Mouse (Mus musculus): ENCODE data around the gene Fbxo40. TPM values are rescaled to one million over a fixed set of nuclear protein-coding genes. Genes with fewer than 3 reads are reported as not detected.
A peak's percentile ranks its signal among the peaks of the same experiment; 100 is the strongest.

The Fbxo40 gene
- total RNA-seq (2021): under 1 TPM; 0.13 to 0.20 TPM
- long read RNA-seq, experiment 1: 0 reads
- long read RNA-seq, experiment 2: 0 reads

- no peak for DNase-seq
Measured at GRCm38 (mm10) chr16:36989999-36990625, at the start of gene Fbxo40. TSS of gene Fbxo40 (minus strand) at chr16:36990467.

DNA sequence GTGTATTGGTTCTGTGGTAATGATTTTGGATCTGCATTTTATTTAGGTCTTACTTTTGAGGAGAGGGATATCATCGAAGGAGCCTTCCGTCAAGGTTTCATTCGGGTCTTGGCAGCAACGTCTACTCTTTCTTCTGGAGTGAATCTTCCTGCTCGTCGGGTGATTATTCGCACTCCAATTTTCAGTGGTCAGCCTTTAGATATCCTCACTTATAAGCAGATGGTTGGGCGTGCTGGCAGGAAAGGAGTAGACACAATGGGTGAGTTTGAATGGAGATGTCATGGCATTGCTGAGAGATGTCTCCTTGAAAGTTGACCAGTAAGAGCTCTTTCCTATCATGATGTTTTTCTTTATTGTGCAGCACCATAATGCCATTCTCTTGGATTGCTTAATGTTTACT, 44.5 kb upstream of the Fbxo40 start:
- no peak for DNase-seq

- DNase-seq: no peak
Measured at GRCm38 (mm10) chr16:37031996-37032395, 41.7 kb upstream of the Fbxo40 start.

GRCm38 (mm10) chr16:37027581-37027980, 37.3 kb upstream of the Fbxo40 start:
- DNase-seq: no peak

DNA sequence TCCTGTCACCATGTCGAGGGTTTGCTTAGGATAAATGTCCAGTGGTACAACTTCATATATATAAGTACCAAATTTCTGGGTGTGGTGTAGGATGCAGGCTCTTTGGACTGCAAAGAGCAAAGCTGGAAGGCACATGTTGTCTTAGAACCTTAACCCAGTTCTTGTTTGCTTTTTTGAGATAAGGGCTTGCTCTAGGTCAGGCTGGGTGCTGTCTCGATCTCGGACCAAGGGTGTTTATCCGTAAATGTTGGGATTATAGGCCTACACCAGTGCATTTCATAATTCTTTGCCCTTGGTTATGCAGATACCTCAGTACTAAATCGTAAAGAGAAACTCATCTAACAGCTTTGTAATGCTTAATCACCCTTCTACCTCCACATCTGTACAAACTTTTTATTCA, 22.1 kb upstream of the Fbxo40 start:
- DNase-seq: no peak

DNA sequence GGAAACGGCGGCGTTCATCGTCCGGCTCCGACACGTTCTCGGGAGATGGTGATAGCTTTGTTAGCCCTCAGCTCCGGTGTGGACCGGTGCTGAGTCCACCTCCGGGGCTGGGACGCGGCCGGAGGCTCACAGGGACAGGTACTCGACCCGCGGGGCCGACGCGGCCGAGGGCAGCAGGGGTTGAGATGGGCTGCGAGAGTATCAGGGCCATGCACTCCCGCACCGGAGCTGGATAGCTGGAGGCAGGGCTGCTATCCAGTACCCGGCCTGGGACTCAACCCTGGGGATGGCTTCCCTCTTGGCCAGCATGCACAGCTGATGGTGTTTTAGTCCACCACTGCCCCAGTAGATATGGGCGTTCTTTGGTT, 21.6 kb upstream of the Fbxo40 start:
- peak in 1 of 2 experiments; percentile 15 for DNase-seq

DNA sequence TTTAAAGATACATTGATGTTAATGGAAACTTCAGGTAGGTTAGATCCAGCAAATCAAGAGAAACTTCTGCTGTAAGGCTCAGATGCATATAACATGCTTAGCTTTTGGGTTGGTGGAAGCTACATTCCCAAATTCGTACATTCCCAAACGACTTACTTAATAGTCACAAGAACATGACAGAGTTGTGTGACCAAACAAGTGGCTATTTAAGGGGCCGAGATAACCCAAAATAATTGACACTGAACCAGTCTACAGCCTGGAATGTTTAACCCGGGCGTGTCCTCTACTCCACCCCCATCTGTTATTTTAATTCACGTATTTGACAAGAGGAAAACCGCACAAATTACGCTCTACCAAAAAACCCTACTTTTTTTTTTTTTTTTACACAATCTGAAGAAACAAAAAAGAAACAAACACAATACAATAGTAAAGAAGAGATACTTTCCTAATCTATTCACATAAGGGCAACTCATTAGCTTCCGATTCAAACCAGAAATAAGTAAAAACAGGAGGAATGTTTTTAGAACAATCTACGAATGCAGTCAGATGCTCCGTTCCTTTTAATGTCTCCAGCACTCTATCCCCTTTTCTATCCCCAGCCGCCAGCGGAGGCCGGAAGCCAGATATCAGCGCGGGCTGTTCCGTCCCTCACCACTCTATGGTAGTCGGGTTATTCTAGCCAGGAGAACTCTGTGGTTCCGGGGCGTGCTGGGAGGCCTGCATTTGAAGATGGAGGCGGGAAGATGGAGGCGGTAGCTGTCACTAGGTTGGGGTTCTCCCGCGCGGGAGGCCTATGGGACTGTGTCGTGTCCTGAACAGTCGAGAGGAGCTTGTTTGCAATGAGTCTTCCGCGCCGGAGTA, 21.0 kb upstream of the Fbxo40 start, which contains the start of gene Polq:
Polq (plus strand) TSS at position 726 of the 861 bp plus-strand sequence.
- DNase-seq: peak; percentile 95 to 96

DNA sequence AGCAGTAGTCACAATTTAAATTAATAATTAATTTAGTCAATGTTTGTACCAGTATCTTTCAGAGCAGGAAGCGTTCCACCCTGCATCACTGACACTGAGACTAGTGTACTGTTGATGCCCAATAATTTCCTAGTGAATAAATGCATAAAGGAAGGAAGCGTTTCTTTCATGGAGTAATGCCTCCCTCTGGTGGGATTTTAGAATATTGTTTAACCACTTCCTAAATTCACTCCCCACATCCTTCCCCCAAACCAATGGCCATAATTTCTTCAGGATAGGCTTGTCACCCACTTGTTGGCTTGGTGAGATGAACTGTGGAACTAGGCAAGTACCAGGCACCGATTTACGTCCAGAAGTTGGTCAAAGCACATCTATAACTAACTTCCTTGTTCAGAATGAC, 20.1 kb upstream of the Fbxo40 start:
- peak in 1 of 2 experiments; percentile 4 for DNase-seq

- no peak for DNase-seq
Measured at GRCm38 (mm10) chr16:37009262-37009661, 19.0 kb upstream of the Fbxo40 start.

GRCm38 (mm10) chr16:36999366-36999972, 9.2 kb upstream of the Fbxo40 start:
- DNase-seq: no peak

- DNase-seq: peak; percentile 4 to 15
Measured at GRCm38 (mm10) chr16:36997650-36998049, 7.4 kb upstream of the Fbxo40 start.

- DNase-seq: no peak
Measured at GRCm38 (mm10) chr16:36989493-36989892, 774 bp downstream of the Fbxo40 start.

DNA sequence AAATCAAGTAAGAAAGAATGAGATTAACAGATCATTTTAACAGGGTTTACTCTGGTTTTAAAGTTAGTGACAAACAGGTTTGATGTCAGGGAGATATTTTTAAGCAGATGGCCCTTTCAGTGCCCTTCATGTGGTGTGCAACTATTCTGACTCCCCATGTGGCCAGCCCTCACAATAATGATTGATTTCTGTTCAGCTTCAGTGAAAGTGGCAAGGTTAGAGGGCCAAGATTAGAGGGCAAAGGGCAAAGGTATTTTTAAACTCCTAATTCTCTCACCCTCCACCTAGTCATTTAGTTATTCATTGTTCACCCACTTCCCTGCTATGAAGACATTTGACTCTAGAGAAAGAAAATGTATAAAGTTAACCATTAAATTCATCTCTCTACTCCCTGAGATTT, 2.2 kb downstream of the Fbxo40 start:
- DNase-seq: no peak

DNA sequence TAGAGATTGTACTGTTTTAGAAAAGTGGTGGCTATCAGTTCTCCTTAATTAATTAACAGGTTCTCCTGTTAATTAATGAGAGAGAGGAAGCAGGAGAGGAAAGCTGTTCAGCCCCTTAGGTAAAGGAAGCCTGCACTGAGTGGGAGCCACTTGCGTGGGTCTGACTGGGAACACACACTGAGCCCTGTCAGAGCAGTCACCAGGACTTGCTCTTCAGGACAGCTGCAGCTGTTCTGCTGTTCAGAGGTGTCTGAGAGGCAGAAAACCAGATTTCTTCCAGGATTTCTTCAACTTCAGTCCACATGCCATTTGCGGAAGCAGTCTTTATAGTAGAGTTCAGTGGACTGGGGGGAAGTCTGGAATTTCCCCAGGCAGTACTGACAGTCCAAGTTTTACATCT, 2.9 kb downstream of the Fbxo40 start:
- DNase-seq: no peak

DNA sequence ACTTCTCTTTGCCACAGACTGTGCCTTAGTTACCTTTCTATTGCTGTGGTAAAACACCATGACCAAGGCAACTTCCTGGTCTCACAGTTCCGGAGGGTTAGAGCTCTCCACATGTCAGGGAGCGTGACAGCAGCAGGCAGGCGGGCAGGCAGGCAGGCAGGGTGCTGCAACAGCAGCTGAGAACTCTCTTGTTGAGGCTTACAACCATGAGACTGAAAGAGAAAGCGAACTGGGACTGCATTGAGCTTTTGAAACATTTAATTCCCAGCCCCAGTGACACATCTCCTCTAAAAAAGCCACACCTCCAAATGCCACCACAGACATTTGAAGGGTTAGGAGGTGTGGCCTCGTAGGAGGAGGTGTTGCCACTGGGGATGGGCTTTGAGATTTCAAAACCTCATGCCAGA, 4.6 kb downstream of the Fbxo40 start:
- DNase-seq: no peak

- DNase-seq: no peak
Measured at GRCm38 (mm10) chr16:36983796-36984195, 6.5 kb downstream of the Fbxo40 start.

DNA sequence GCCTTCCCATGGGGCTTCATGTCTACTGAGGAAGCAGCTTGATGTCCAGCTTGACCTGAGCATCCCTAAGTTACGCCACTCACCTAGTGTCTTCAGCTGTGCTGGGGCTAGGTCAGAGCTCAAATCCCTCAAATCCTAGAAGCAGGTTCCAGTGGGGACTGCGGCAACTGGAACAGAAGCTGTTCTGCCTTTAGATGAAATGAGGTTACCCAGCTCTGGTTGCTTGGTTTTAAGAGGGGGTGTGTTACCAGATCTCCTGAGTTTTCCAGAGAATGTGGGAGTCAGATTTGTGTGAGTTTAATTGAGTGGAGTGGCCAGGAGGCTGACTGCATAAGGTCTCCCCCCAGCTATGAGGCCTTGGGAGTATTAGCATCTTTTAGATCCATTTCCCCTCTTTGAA, 11.1 kb downstream of the Fbxo40 start:
- DNase-seq: no peak

GRCm38 (mm10) chr16:36963415-36963814, 26.9 kb downstream of the Fbxo40 start:
- no peak for DNase-seq

DNA sequence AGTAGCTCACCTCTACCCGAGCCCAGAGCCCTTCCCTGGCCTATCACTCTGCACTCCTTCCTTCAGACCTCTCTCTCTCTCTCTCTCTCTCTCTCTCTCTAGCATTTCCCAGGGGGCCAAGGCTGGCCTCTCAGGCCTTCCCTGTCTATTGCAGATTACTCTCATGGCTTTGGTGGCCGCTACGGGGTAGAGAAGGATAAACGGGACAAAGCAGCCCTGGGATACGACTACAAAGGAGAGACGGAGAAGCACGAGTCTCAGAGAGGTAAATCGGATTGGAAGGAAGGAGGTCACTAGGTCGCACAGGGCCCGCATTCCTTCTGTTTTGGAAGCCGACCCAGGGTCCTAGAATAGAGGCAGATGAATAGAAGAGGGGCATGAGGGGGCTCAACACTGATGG, 35.2 kb downstream of the Fbxo40 start:
- DNase-seq: no peak

- DNase-seq: no peak
Measured at GRCm38 (mm10) chr16:36951029-36951428, 39.2 kb downstream of the Fbxo40 start.

DNA sequence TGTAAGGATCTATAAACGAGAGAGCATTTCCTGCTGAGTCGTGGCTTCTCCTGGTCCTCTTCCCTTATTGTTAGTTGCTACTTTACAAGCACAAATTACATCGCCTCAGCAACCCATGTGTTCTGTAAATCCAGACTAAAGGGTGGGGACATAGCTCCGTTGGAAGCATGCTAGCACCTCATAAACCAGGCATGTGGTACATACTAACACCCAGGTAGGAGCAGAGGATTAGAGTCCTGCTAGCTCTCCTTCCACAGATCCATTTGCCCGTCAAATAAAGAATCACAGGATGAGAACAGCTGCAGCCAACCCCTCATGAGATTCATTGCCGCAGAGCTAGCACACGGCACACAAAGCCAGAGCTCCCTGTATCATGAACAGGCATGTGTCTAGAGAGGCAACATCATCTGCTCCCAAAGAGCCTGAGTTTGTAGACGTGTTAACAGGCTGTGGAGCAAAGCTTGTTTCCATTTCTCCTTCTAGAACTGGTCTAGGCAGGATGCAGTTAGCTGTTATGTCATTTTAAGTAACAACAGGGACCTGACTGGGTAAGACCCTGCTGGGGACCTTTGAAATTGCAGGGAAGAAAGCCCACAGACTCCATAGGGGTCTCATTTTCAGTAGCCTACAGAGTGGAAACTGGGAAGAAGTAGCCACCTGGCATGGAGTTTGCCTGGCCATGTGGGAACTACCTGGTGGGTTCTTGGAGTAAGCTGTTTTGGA, 40.5 kb downstream of the Fbxo40 start:
- DNase-seq: no peak

DNA sequence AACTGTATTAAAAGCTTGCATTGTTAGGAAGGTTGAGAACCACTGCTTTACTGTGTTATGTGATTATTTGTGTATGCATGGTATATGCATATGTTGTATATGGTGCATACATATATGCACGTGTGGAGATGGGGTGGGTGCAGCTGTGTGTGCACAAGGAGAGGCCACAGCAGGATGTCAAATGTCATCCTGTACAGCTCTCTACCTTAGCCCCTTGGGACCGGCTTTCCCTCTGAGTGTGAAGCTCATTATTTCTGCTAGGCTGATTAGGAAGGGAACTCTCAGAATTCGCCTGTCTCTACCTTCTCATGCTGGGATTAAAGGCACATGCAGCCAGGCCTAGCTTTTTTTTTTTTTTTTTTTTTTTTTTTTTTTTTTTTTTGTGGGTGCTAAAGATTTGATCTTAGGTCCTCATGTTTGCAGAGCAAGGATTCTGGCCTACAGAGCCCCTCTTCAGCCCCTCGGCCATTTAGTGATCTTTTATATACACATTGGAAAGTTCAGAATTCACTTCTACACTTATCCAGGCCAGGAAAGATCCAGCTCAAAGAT, 42.5 kb downstream of the Fbxo40 start:
- no peak for DNase-seq
